Comparison of ENCODE assay signal across 9 mouse cellular contexts in genomic region chr3:95052959-95053358, GRCm38 (mm10). TPM values are rescaled to one million over a fixed set of nuclear protein-coding genes. Genes with fewer than 3 reads are reported as not detected.
DNase-seq lines count a peak whose midpoint lies in the region; ATAC-seq lines count a peak whose summit lies in the region.
"Had no signal": no experiment of that assay in that cellular context is flagged by ENCODE, and none has a peak within 500 bp of the region (broad histone marks: within the 10 kb centered on the region; RNA-seq: fewer than 3 reads in every experiment).

No protein-coding gene starts in this region.

- no peaks in the 10 kb centered on the region for H3K9me3 ChIP-seq in kidney, embryonic 16.5 days (ENCODE audit: low read length)
- H3K9me3 ChIP-seq: embryonic facial prominence, embryonic 13.5 days had no signal

- no peak overlapping the region for H3K9ac ChIP-seq in kidney, embryonic 16.5 days (replicated peaks; ENCODE audit: low read length)
- H3K9ac ChIP-seq: embryonic facial prominence, embryonic 13.5 days had no signal

- 0 out of 2 replicates have a peak, but pooled peaks have one; percentile 15 for ATAC-seq in kidney, embryonic 16.5 days (ENCODE audit: low FRiP score, low TSS enrichment)

- 56% methylated on average over 1 of the region's 1 CpGs for WGBS in kidney, embryonic 16.5 days

- H3K4me2 ChIP-seq in kidney, embryonic 16.5 days (replicated peaks; ENCODE audit: low read depth, low read length) = no peak overlapping the region
- H3K4me2 ChIP-seq: embryonic facial prominence, embryonic 13.5 days had no signal

- peaks cover 6% of the 10 kb centered on the region; the same call in 1 of the 2 replicates for H3K4me1 ChIP-seq in kidney, embryonic 16.5 days (ENCODE audit: insufficient read depth, low read length)

- no peak overlapping the region for H3K27ac ChIP-seq in kidney, embryonic 16.5 days (ENCODE audit: low read length)
- H3K27ac ChIP-seq: embryonic facial prominence, embryonic 13.5 days had no signal

- peaks cover under 1% of the 10 kb centered on the region; the same call in 1 of the 2 replicates for H3K36me3 ChIP-seq in kidney, embryonic 16.5 days (ENCODE audit: insufficient read depth, low read length)

- H3K27me3 ChIP-seq in kidney, embryonic 16.5 days (ENCODE audit: insufficient read depth, low read length) = no peaks in the 10 kb centered on the region
- H3K27me3 ChIP-seq: embryonic facial prominence, embryonic 13.5 days had no signal

- peak; percentile 24 to 34 for DNase-seq in heart, adult 9 months (ENCODE audit: low spot score in 2 of 2)
- no peak for DNase-seq in heart, adult 11 months
- peak; percentile 56 for DNase-seq in testis, postnatal 10 days (ENCODE audit: low spot score)
- DNase-seq in testis, postnatal 14 days (ENCODE audit: low spot score) = no peak
- peak; percentile 55 for DNase-seq in c-Kit-positive CD71-negative TER-119-negative erythroid progenitor cells, embryonic 14.5 days (ENCODE audit: low read depth)
- DNase-seq in natural killer cell, adult 2 months (ENCODE audit: low spot score in 2 of 2) = peak; percentile 51 to 57
- no peak for DNase-seq in urinary bladder, postnatal 25 days (ENCODE audit: low spot score)

- H3K4me3 ChIP-seq in kidney, embryonic 16.5 days (ENCODE audit: low read length) = no peak overlapping the region
- H3K4me3 ChIP-seq: embryonic facial prominence, embryonic 13.5 days had no signal

RNA-seq across cellular contexts. Expression of gene Psmd4, which starts 10.5 kb away (rescaled TPM):
- 279 and 281 TPM in 2 replicates for polyA plus RNA-seq in kidney, embryonic 16.5 days (2015; fragmentation: Nextera tagmentation; extraction: Ambion mirVana)

RNA-seq across cellular contexts. Expression of gene Zfp687, which starts 37.7 kb away (rescaled TPM):
- 28.8 and 32.9 TPM in 2 replicates for polyA plus RNA-seq in kidney, embryonic 16.5 days (2015; fragmentation: Nextera tagmentation; extraction: Ambion mirVana)

RNA-seq across cellular contexts. Expression of gene Pip5k1a, which starts 53.8 kb away (rescaled TPM):
- 24.0 and 24.7 TPM in 2 replicates for polyA plus RNA-seq in kidney, embryonic 16.5 days (2015; fragmentation: Nextera tagmentation; extraction: Ambion mirVana)

RNA-seq across cellular contexts. Expression of gene Vps72, which starts 57.9 kb away (rescaled TPM):
- 184 and 185 TPM in 2 replicates for polyA plus RNA-seq in kidney, embryonic 16.5 days (2015; fragmentation: Nextera tagmentation; extraction: Ambion mirVana)

Comparison
In these comparisons a context has a peak if more than half of its experiments do, and no peak if none do; other contexts are left out.
1. DNase-seq: peak in heart, adult 9 months (2 of 2), testis, postnatal 10 days (single experiment), c-Kit-positive CD71-negative TER-119-negative erythroid progenitor cells, embryonic 14.5 days (single experiment) and natural killer cell, adult 2 months (2 of 2); none in heart, adult 11 months (single experiment), testis, postnatal 14 days (single experiment) and urinary bladder, postnatal 25 days (single experiment).